Mouse (Mus musculus) embryo, embryonic 10.5 days (tissue): ENCODE measurements around the gene Cnot1.

Source experiments
- DNase-seq: peaks from one replicate; pipeline ENCODE4 v3.0.0-alpha.2; 2015; ENCODE audit warnings: low spot score

The Cnot1 gene

DNA sequence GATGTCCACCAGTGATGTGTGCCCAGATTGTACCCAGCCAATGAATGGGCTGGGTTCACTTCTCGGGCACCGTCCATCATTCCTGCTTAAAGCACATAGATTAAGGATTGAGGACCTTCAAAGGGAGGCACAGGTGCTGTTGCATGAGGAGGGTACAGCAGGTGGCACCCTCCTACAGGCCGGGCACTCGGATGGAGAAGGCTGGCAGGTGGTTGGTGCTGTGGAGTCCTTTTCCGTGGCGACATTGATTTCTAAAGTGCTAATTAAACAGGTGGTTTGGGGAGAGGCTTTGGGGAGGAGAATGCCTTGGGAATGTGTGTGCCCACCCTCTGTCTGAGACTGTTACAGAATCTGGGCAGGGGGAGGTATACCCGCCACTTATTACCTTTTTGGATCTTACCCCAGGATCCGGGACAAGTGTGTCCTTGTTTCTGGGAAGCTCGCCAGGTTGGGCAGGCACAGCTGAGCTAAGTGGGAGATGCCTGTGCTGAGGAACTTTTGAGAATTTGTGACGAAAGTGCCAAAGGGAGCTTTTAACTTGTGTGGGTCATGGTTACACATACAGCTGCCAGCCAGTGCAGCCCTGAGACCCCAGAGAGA, 119.1 kb downstream of the Cnot1 start:
- DNase-seq = no peak

- peak; percentile 27 for DNase-seq
Observed at GRCm38 (mm10) chr8:95678024-95678611, 129.1 kb downstream of the Cnot1 start.

- no peak for DNase-seq
Observed at GRCm38 (mm10) chr8:95677591-95678023, 129.7 kb downstream of the Cnot1 start.

GRCm38 (mm10) chr8:95676631-95677030, 130.6 kb downstream of the Cnot1 start, which contains the start of gene Ndrg4:
Ndrg4 (plus strand) TSS chr8:95676980.
- DNase-seq = no peak

- no peak for DNase-seq
Observed at GRCm38 (mm10) chr8:95672811-95673210, 134.5 kb downstream of the Cnot1 start.

GRCm38 (mm10) chr8:95671861-95672260, 135.4 kb downstream of the Cnot1 start:
- DNase-seq = no peak

DNA sequence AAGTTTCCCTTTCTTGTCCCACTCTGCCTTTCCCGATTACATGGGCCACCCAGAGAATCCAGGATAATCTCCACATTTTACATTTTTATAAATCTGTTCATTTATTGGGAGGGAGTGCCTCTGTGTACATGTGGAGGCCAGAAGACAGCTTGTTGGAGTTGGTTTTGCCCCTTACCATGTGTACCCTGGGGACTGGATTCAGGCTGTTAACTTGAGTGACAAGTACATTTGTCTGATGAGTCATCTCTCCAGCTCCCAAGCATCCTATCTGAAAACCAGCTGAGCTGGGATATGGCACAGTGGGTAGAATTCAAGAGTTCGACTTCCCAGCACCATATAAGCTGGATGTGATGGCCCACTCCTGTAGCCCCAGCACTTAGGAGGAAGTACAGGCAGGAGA, 137.3 kb downstream of the Cnot1 start:
- no peak for DNase-seq
